Mouse (Mus musculus): ENCODE data around the gene Pdp2. TPM values are rescaled to one million over a fixed set of nuclear protein-coding genes. Genes with fewer than 3 reads are reported as not detected.

Pdp2 gene
- polyA plus RNA-seq, 1 experiment, result 2.5 TPM

DNA sequence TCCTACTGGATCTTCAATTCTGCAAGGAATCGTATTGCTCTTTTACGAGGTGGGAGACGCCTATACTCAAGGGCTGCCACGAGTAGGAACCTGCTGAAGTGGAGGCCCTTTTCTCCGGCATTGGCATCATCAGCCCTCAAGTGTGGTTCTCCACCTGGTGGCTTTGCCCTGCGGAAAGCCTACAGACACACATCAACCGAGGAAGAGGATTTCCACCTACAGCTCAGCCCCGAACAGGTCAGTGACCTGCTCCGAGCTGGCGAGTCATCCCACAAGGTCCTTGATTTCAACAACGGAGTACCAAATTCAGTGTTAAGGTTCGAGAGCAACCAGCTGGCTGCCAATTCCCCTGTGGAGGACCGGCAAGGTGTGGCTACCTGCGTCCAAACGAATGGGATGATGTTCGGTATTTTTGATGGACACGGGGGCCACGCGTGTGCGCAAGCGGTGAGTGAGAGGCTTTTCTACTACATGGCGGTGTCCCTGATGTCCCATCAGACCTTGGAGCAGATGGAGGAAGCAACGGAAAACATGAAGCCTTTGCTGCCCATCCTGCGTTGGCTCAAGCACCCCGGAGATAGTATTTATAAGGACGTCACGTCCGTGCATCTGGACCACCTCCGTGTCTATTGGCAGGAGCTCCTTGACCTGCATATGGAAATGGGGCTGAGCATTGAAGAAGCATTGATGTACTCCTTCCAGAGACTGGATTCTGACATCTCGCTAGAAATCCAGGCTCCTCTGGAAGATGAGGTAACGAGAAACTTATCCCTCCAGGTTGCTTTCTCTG, 2.5 kb downstream of the Pdp2 start:
- 95% methylated on average over 31 of the region's 31 CpGs for WGBS
- Histone ChIP-seq H3K27ac (ENCODE audit: control insufficient read depth, insufficient read depth, low read depth, low read length, poor library complexity) (no peak overlapping the region), H3K4me1 (ENCODE audit: control insufficient read depth, insufficient read depth, low read length) (no peaks in the 10 kb centered on the region), H3K4me3 (replicated peaks; ENCODE audit: control insufficient read depth, low read depth, low read length) (no peak overlapping the region)
- TF ChIP-seq CTCF (IDR thresholded peaks at IDR 0.05; ENCODE audit: control insufficient read depth, insufficient read depth, low read length) (no peak), POLR2A (IDR thresholded peaks at IDR 0.05; ENCODE audit: borderline replicate concordance, control insufficient read depth, low read depth, low read length) (no peak)

GRCm38 (mm10) chr8:104594611-104595362, 3.5 kb downstream of the Pdp2 start:
- no peak for TF ChIP-seq POLR2A (IDR thresholded peaks at IDR 0.05; ENCODE audit: borderline replicate concordance, control insufficient read depth, low read depth, low read length)
- TF ChIP-seq CTCF (IDR thresholded peaks at IDR 0.05; ENCODE audit: control insufficient read depth, insufficient read depth, low read length), result no peak
- no peak overlapping the region for H3K27ac ChIP-seq (ENCODE audit: control insufficient read depth, insufficient read depth, low read depth, low read length, poor library complexity)
- no peaks in the 10 kb centered on the region for H3K4me1 ChIP-seq (ENCODE audit: control insufficient read depth, insufficient read depth, low read length)
- 91% methylated on average over 19 of the region's 19 CpGs for WGBS
- no peak overlapping the region for H3K4me3 ChIP-seq (replicated peaks; ENCODE audit: control insufficient read depth, low read depth, low read length)

- no peak for TF ChIP-seq POLR2A (IDR thresholded peaks at IDR 0.05; ENCODE audit: borderline replicate concordance, control insufficient read depth, low read depth, low read length)
- no peak for TF ChIP-seq CTCF (IDR thresholded peaks at IDR 0.05; ENCODE audit: control insufficient read depth, insufficient read depth, low read length)
- 30% methylated on average over 21 of the region's 21 CpGs for whole genome bisulfite sequencing
- Histone ChIP-seq H3K27ac (ENCODE audit: control insufficient read depth, insufficient read depth, low read depth, low read length, poor library complexity) (no peak overlapping the region), H3K4me1 (ENCODE audit: control insufficient read depth, insufficient read depth, low read length) (no peaks in the 10 kb centered on the region), H3K4me3 (replicated peaks; ENCODE audit: control insufficient read depth, low read depth, low read length) (peak overlapping the region; percentile 47)
Observed at GRCm38 (mm10) chr8:104595773-104596536, 4.7 kb downstream of the Pdp2 start.

DNA sequence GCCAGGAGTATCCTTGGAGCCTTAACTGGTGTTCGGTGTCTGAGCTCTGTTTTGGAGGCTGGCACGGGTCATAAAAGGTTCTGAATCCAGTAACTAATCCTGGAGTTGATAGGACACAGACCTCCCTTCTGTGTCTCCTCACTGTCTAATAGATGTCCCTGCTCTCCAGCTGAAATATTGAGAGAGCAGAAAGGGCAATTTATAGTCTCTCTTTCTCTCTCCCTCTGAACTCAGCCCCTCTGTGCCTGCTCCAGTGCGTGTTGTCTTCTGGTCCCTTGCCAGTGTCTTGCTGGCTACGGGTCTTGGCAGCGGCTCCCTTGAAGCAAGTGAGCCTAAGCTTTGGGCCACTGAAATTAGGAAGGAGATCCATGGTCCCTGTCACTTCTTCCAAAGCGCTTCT, 6.4 kb downstream of the Pdp2 start:
- 89% methylated on average over 6 of the region's 6 CpGs for WGBS

GRCm38 (mm10) chr8:104598496-104598895, 7.2 kb downstream of the Pdp2 start:
- Histone ChIP-seq H3K4me3 (replicated peaks; ENCODE audit: control insufficient read depth, low read depth, low read length) (no peak overlapping the region), H3K4me1 (ENCODE audit: control insufficient read depth, insufficient read depth, low read length) (no peaks in the 10 kb centered on the region), H3K27ac (ENCODE audit: control insufficient read depth, insufficient read depth, low read depth, low read length, poor library complexity) (no peak overlapping the region)
- WGBS, result 75% methylated on average over 6 of the region's 6 CpGs
- TF ChIP-seq POLR2A (IDR thresholded peaks at IDR 0.05; ENCODE audit: borderline replicate concordance, control insufficient read depth, low read depth, low read length) (no peak), CTCF (IDR thresholded peaks at IDR 0.05; ENCODE audit: control insufficient read depth, insufficient read depth, low read length) (no peak)

More for the DNA sequence above, 6.4 kb downstream of the Pdp2 start:
- H3K4me1 ChIP-seq (ENCODE audit: control insufficient read depth, insufficient read depth, low read length), result no peaks in the 10 kb centered on the region
- no peak overlapping the region for H3K27ac ChIP-seq (ENCODE audit: control insufficient read depth, insufficient read depth, low read depth, low read length, poor library complexity)
- TF ChIP-seq CTCF (IDR thresholded peaks at IDR 0.05; ENCODE audit: control insufficient read depth, insufficient read depth, low read length), result no peak
- no peak for TF ChIP-seq POLR2A (IDR thresholded peaks at IDR 0.05; ENCODE audit: borderline replicate concordance, control insufficient read depth, low read depth, low read length)
- no peak overlapping the region for H3K4me3 ChIP-seq (replicated peaks; ENCODE audit: control insufficient read depth, low read depth, low read length)

- H3K4me3 ChIP-seq (replicated peaks; ENCODE audit: control insufficient read depth, low read depth, low read length), result no peak overlapping the region
- no peak for TF ChIP-seq CTCF (IDR thresholded peaks at IDR 0.05; ENCODE audit: control insufficient read depth, insufficient read depth, low read length)
- no peak for TF ChIP-seq POLR2A (IDR thresholded peaks at IDR 0.05; ENCODE audit: borderline replicate concordance, control insufficient read depth, low read depth, low read length)
- 53% methylated on average over 7 of the region's 7 CpGs for WGBS
- no peaks in the 10 kb centered on the region for H3K4me1 ChIP-seq (ENCODE audit: control insufficient read depth, insufficient read depth, low read length)
- no peak overlapping the region for H3K27ac ChIP-seq (ENCODE audit: control insufficient read depth, insufficient read depth, low read depth, low read length, poor library complexity)
Observed at GRCm38 (mm10) chr8:104601386-104601785, 10.1 kb downstream of the Pdp2 start.

DNA sequence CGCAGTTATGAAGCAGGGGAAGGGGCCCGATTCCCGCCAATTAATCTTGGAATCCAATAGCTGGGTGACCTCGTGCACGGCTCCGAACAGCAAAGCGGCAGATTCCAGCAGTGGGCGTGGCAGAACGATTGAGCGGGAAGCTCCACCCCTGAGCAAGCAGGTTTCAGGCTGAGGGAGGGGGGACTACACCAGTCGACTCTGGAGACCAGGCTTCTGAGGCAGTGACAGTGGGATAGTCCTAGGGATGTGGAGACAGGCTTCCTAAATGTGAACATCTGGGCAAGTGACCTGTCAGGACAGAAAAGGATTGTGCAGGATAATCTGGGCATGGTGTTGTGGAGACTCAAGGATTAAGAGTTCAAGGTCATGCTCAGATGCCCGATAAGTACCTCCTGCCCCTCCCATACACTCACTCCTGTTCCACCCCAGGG, 10.7 kb downstream of the Pdp2 start:
- H3K27ac ChIP-seq (ENCODE audit: control insufficient read depth, insufficient read depth, low read depth, low read length, poor library complexity), result no peak overlapping the region
- H3K4me1 ChIP-seq (ENCODE audit: control insufficient read depth, insufficient read depth, low read length), result no peaks in the 10 kb centered on the region
- H3K4me3 ChIP-seq (replicated peaks; ENCODE audit: control insufficient read depth, low read depth, low read length), result no peak overlapping the region
- 3% methylated on average over 12 of the region's 12 CpGs for WGBS
- TF ChIP-seq CTCF (IDR thresholded peaks at IDR 0.05; ENCODE audit: control insufficient read depth, insufficient read depth, low read length), result no peak
- TF ChIP-seq POLR2A (IDR thresholded peaks at IDR 0.05; ENCODE audit: borderline replicate concordance, control insufficient read depth, low read depth, low read length), result no peak
